Mouse (Mus musculus): Measurements from ENCODE around the gene Gstm4. TPM values are rescaled to one million over a fixed set of nuclear protein-coding genes. Genes with fewer than 3 reads are reported as not detected.

The Gstm4 gene
- polyA plus RNA-seq, 1 experiment: 0.39 TPM

DNA sequence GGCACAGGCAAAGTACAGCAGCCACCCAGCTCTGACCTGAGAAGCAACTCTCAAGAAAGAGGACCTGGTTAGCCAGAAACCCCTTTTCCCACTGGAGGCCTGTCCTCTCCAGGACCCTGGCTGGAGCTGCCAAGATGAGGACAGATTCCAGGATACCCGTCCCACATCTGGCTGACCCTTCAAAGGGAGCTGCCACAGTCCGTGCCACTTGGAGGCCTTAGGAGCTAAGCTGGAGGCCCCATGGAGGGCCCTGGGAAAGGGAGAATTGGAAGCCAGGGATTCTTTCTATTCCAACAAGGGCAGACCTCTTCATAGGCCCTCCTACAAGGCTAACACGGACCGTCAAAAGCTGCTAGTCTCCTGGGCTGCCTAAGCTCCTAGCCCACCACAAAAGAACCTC, 37.0 kb upstream of the Gstm4 start:
- Histone ChIP-seq H3K27me3 (ENCODE audit: control insufficient read depth, insufficient read depth, insufficient read length) (no peaks in the 10 kb centered on the region), H3K79me3 (ENCODE audit: low read depth) (peaks cover 38% of the 10 kb centered on the region), H3K4me3 (ENCODE audit: insufficient read depth, poor library complexity, severe bottlenecking) (no peak overlapping the region), H3ac (ENCODE audit: control insufficient read depth, insufficient read length, low read depth) (no peak overlapping the region), H3K36me3 (ENCODE audit: control insufficient read depth, insufficient read depth) (peaks cover 50% of the 10 kb centered on the region), H3K79me2 (ENCODE audit: control insufficient read depth, insufficient read depth) (peaks cover 68% of the 10 kb centered on the region)
- TF ChIP-seq MYOG (IDR thresholded peaks at IDR 0.05; ENCODE audit: control insufficient read depth, extremely low read depth, insufficient read length) (no peak), MYOD1 (IDR thresholded peaks at IDR 0.05; ENCODE audit: control insufficient read depth, insufficient read length, low read depth) (no peak), FOSL1 (IDR thresholded peaks at IDR 0.05; ENCODE audit: insufficient read depth, low read length, poor library complexity, severe bottlenecking) (no peak), CEBPB (IDR thresholded peaks at IDR 0.05; ENCODE audit: low read depth) (no peak), MAX (IDR thresholded peaks at IDR 0.05) (no peak), USF1 (IDR thresholded peaks at IDR 0.05; ENCODE audit: low read depth) (no peak), CTCF (IDR thresholded peaks at IDR 0.05; ENCODE audit: control insufficient read depth, insufficient read depth, insufficient read length) (no peak)

DNA sequence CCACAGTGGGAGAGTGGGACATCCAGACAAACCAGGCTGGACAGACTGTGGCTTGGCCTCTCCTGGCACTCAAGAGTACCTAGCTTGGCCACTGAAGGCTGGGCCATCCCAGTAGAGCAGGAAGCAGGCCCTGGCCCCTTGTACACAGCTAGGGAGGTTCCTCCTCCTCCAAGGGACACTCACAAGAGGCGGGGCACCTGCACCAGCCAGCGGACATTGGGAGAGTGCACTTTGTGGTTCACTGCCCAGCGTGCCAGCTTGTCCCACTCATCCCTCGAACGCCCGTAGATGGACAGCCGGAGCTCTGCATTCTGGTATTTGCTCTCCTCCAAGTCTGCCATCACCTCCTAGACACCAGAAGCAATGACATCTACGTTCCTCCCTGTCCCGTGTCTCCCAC, 32.1 kb upstream of the Gstm4 start:
- Histone ChIP-seq H3K4me3 (ENCODE audit: insufficient read depth, poor library complexity, severe bottlenecking) (no peak overlapping the region), H3K27me3 (ENCODE audit: control insufficient read depth, insufficient read depth, insufficient read length) (no peaks in the 10 kb centered on the region), H3K36me3 (ENCODE audit: control insufficient read depth, insufficient read depth) (peaks cover 68% of the 10 kb centered on the region), H3ac (ENCODE audit: control insufficient read depth, insufficient read length, low read depth) (no peak overlapping the region), H3K79me2 (ENCODE audit: control insufficient read depth, insufficient read depth) (peaks cover 24% of the 10 kb centered on the region), H3K79me3 (ENCODE audit: low read depth) (peaks cover 7% of the 10 kb centered on the region)
- no peak for TF ChIP-seq MYOG (IDR thresholded peaks at IDR 0.05; ENCODE audit: control insufficient read depth, extremely low read depth, insufficient read length)
- TF ChIP-seq CEBPB (IDR thresholded peaks at IDR 0.05; ENCODE audit: low read depth): no peak

DNA sequence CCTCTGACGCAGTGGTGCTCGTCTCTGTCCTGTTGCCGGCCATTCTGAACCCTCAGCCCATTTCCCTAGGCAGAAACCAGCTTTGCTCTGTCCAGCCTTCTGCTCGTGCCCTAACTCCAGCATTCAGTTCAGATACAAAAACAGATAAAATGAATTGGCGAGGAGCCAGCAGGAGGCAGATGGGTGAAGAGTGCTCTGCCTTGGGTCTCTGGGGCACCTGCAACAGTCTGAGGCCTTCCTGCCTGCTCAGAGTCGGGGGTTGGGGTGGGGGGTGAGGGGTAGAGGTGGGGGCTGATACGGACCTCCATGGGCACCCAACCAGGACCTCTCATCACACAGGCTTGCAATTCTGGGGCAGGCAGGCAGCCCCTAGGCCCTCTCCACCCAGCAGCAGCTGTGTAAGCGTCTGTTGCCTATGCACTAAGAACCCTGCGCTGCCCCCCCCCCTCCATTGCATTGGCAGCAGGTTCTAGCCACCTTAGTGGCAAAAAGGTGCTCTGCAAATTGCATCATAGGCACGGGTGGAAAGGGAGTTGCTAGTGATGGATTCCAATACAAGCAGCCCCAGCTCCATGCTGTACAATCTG, 28.4 kb upstream of the Gstm4 start:
- Histone ChIP-seq H3K27me3 (ENCODE audit: control insufficient read depth, insufficient read depth, insufficient read length) (no peaks in the 10 kb centered on the region), H3ac (ENCODE audit: control insufficient read depth, insufficient read length, low read depth) (no peak overlapping the region), H3K4me3 (ENCODE audit: insufficient read depth, poor library complexity, severe bottlenecking) (no peak overlapping the region), H3K79me3 (ENCODE audit: low read depth) (no peaks in the 10 kb centered on the region), H3K36me3 (ENCODE audit: control insufficient read depth, insufficient read depth) (peaks cover 46% of the 10 kb centered on the region), H3K79me2 (ENCODE audit: control insufficient read depth, insufficient read depth) (no peaks in the 10 kb centered on the region)
- TF ChIP-seq MAX (IDR thresholded peaks at IDR 0.05): no peak
- no peak for TF ChIP-seq MYOG (IDR thresholded peaks at IDR 0.05; ENCODE audit: control insufficient read depth, extremely low read depth, insufficient read length)
- no peak for TF ChIP-seq CTCF (IDR thresholded peaks at IDR 0.05; ENCODE audit: control insufficient read depth, insufficient read depth, insufficient read length)
- no peak for TF ChIP-seq MYOD1 (IDR thresholded peaks at IDR 0.05; ENCODE audit: control insufficient read depth, insufficient read length, low read depth)
- TF ChIP-seq USF1 (IDR thresholded peaks at IDR 0.05; ENCODE audit: low read depth): no peak
- TF ChIP-seq FOSL1 (IDR thresholded peaks at IDR 0.05; ENCODE audit: insufficient read depth, low read length, poor library complexity, severe bottlenecking): no peak
- TF ChIP-seq CEBPB (IDR thresholded peaks at IDR 0.05; ENCODE audit: low read depth): no peak

DNA sequence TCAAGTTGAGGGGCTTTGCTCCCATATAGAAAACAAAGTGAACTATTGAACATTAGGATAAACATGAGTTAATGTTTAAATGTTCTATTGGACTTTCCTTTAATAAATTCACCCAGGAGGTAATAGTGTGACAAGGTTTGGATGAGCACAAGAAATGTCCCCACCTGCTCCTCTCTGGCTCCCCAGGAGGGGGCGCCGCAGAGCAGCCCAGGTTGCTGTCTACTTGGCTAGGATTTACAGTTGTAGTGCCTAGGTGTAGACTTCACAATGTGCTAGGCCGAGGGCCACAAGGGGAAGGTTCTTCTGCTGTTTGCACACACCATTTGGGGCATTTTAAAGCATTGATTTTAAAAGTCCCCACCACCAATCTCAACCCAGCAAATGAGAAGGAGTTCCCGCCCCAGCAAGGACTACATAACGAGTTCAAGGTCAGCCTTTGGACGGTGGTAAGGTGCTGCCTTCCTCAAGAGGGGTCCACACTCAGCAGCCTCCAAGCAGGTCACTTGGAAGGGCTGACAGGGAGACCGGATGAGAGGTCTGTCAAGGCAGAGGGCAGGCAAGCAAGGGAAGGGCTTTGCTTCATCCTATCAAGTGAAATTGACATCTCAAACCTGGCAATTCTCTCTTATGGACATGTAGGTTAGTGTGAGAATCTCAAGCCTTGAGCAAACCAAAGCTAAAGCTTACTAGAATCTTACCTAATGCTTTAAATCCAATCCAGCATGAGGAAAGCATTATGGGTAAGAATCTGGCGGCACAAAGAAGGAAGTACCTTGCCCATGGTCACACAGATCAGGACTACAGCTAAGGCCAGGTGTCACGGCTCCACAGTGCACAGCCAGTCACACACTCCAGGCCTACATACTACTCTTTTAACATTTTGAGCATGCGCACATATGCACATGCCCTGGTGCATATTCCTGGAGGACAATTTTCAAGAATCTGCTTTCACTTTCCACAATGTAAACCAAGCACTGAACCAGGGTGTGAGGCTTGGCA, 25.9 kb upstream of the Gstm4 start:
- no peak overlapping the region for H3K4me3 ChIP-seq (ENCODE audit: insufficient read depth, poor library complexity, severe bottlenecking)
- no peaks in the 10 kb centered on the region for H3K79me3 ChIP-seq (ENCODE audit: low read depth)

DNA sequence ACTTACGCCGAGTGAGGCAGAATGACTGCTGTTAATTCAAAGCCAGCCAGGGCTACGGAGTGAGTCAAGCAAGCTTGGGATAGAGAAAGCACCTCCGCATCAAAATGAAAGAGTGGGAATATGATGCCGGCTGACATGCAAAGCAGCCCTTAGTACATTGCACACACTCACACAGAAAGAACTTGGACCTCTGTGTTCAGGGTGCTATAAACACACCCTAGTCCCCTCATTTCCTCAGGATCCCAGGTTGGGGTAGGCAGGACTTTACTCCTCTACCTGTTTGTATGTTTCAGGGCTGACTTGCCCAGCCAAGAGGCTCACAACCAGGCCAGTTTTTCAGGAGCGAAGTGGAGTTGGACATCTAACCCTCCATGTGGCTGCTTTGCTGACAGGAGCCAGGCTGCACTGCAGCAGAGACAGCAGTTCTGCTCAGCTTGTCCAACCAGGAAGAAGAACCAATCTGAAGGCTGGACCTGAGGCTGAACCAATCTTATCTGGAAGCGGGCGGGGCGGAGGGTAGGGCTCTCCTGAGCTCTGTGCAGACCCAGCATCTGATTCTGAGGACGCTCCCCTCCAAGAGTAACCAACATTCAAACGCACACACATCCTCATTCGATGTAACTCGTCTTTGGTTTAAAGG, 24.7 kb upstream of the Gstm4 start:
- Histone ChIP-seq H3ac (ENCODE audit: control insufficient read depth, insufficient read length, low read depth) (no peak overlapping the region), H3K27me3 (ENCODE audit: control insufficient read depth, insufficient read depth, insufficient read length) (no peaks in the 10 kb centered on the region), H3K79me2 (ENCODE audit: control insufficient read depth, insufficient read depth) (no peaks in the 10 kb centered on the region), H3K79me3 (ENCODE audit: low read depth) (no peaks in the 10 kb centered on the region), H3K4me3 (ENCODE audit: insufficient read depth, poor library complexity, severe bottlenecking) (no peak overlapping the region), H3K36me3 (ENCODE audit: control insufficient read depth, insufficient read depth) (peaks cover 9% of the 10 kb centered on the region)
- no peak for TF ChIP-seq MYOD1 (IDR thresholded peaks at IDR 0.05; ENCODE audit: control insufficient read depth, insufficient read length, low read depth)
- no peak for TF ChIP-seq CEBPB (IDR thresholded peaks at IDR 0.05; ENCODE audit: low read depth)
- no peak for TF ChIP-seq MAX (IDR thresholded peaks at IDR 0.05)
- no peak for TF ChIP-seq FOSL1 (IDR thresholded peaks at IDR 0.05; ENCODE audit: insufficient read depth, low read length, poor library complexity, severe bottlenecking)
- TF ChIP-seq MYOG (IDR thresholded peaks at IDR 0.05; ENCODE audit: control insufficient read depth, extremely low read depth, insufficient read length): no peak
- TF ChIP-seq CTCF (IDR thresholded peaks at IDR 0.05; ENCODE audit: control insufficient read depth, insufficient read depth, insufficient read length): no peak
- TF ChIP-seq USF1 (IDR thresholded peaks at IDR 0.05; ENCODE audit: low read depth): no peak

More for the DNA sequence above, 25.9 kb upstream of the Gstm4 start:
- H3ac ChIP-seq (ENCODE audit: control insufficient read depth, insufficient read length, low read depth): no peak overlapping the region
- H3K79me2 ChIP-seq (ENCODE audit: control insufficient read depth, insufficient read depth): no peaks in the 10 kb centered on the region
- TF ChIP-seq MAX (IDR thresholded peaks at IDR 0.05) (no peak), CTCF (IDR thresholded peaks at IDR 0.05; ENCODE audit: control insufficient read depth, insufficient read depth, insufficient read length) (peak; percentile 75)
- no peaks in the 10 kb centered on the region for H3K27me3 ChIP-seq (ENCODE audit: control insufficient read depth, insufficient read depth, insufficient read length)
- peaks cover 21% of the 10 kb centered on the region for H3K36me3 ChIP-seq (ENCODE audit: control insufficient read depth, insufficient read depth)

Data from C2C12 (cell line).